Mouse (Mus musculus): ENCODE measurements around the gene Ttc29.

The Ttc29 gene

GRCm38 (mm10) chr8:78426875-78427768 lies 214.0 kb downstream of the Ttc29 start:
- no peak for DNase-seq

DNA sequence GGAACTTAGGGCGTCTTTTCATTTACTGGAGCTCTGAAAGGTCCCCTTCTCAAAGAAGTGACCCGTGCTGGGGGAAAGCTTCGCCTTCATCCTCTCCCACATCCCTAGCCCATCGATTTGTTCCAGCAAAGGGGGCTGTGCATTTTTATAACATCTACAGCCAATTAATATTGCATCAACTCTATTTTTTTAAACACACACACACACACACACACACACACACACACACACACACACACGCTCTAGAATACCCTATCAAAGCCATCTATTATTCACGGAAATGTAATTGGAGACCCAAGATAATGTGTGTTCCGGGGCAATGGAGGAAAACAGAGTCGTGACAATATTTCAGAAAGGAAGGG lies 214.7 kb downstream of the Ttc29 start:
- DNase-seq: no peak

- no peak for DNase-seq
These were observed 215.1 kb downstream of the Ttc29 start for GRCm38 (mm10) chr8:78428148-78428547.

DNA sequence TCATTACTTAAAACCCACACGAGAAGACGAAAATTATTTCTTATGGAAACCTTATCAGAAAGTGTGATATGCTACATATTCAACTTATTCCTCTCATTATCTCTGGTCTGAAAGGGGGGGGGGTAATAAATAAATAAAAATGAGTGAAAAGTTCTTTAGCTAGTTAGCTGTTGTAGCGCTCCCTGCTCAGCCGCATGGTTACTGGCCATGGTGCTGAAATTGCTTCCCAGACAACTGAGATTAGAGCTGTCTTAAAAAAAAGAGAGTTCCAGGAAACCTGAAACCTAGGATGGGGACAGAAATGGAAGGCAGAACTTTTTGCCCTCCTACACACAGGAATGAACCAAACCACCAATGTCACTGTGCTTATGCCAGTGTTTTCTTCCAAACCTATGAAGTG lies 218.3 kb downstream of the Ttc29 start:
- DNase-seq: no peak

GRCm38 (mm10) chr8:78432451-78432850 lies 219.4 kb downstream of the Ttc29 start:
- DNase-seq: no peak

DNA sequence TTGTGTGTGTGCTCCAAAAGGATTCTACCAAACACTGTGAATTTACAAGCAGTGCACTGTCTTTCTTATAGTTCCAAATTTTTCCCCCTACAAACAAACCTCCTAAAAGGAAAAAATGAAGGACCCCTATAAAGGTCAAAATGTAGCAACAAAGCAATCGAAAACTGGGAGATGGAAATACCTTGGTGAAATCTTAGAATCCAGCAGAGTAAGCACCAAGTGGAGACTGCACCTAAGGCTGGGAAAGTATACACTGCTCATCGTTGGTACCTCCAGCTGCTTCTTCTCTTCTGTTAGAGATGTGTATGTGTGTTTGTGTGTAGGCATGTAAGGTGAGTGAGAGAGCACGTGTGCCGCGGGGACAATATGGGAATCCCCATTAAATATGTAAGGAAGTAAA lies 220.2 kb downstream of the Ttc29 start:
- DNase-seq: no peak

- DNase-seq: no peak
These were observed 221.2 kb downstream of the Ttc29 start for GRCm38 (mm10) chr8:78434340-78434739.

DNA sequence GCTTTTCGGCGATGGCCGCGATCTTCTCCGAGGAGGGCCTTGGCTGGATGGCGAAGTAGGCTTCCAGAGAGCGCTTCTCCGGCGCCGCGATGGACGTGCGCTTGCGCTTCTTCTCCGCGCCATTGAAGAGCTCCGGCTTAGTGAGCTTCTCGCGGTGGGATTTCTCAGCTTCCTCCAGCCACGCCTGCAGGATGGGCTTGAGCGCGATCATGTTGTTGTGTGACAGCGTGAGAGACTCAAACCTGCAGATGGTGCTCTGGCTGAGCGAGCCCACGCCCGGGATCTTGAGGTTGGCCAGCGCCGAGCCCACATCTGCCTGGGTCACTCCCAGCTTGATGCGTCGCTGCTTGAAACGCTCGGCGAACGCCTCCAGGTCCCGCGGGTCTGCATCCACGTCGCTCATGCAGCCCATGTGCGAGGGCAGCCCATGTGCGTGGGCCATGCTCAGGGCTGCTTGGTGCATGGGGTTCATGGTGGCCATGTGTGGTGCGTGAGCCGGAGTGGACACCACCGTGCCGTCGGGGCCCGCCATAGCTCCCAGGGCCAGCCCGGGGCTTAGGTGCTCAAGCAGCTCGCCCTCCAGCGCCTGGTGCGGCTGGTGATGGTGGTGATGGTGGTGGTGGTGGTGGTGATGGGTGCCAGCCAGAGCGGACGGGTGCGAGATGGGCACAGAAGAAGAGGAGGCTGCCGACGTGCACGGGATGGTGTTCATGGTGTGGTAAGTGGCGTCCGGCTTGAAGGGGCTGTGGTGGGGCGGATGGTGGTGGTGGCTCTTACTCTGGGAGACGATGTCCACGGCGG lies 221.9 kb downstream of the Ttc29 start:
- DNase-seq: no peak

- DNase-seq: no peak
These were observed 222.5 kb downstream of the Ttc29 start for GRCm38 (mm10) chr8:78435624-78435960.

DNA sequence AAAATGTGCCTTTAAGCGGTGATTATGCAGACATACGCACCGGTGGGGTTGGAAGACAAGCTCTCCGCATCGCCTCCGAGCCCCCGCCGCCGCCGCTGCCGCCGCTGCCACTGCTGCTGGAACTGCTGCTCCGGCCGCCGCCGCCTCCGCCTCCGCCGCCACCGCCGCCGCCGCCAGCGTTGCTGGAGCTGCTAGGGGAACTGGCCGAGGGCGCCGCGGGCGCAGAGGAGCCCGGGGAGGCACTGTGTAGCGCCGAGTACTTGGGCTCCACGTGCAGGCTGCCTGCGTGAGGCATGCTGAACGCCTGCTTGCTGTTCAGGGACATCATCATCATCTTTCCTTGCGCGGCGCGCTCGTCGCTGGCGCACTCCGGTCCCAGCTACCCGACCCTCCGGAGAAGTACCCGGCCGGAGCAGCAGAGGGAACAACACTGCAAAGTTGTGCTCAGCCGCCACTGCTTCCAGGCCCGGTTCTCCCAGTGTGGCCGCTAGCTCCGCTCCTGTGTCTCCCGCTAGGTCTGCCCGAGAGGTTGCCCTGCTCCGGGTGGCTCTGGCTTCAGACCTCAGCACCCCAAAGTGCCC lies 223.1 kb downstream of the Ttc29 start, which contains the start of gene Pou4f2:
Gene Pou4f2, minus strand, starts transcription at position 575 of the 581 bp plus-strand sequence.
- no peak for DNase-seq

- no peak for DNase-seq
These were observed 223.6 kb downstream of the Ttc29 start for GRCm38 (mm10) chr8:78436661-78437060.

DNA sequence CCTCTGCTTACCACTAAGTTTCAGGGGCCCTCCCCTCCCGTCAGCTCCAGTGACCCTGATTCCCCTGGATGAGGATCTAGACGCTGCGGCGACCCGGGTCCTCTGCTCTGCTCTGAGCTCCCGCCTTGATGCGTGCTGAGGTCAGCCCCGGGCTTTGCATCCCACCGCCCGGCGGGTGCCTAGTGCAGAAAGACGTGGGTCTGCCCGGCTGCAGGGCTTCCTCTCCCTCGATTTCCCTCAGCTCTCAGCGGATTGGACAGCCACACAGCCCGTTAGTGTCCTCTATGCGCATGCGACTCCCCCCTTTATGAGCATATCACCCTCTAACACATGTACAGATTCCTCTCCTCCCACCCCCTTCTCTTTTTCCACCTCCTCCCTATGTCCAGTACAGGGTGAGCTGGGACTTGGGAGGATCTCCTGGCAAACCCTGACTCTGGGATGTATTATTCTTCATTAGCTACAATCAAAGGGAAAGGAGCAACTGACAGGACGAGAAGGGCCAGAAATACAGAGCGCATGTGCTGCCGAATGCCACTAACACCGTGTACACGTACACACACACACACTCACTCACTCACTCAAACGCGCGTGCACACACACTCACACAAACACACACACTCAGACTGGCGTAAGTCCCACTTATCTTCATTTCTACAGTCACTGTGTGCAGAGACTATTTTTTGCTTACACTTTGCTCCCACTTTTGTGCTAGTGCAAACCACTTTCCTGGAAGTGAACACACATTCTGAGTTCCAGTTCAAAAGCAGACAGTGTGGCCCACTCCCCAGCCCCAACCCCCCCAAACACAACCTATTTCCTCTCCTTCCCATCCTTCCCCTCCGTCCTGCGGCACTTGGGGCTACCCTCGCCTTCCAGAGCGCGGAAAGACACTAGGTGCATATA lies 224.3 kb downstream of the Ttc29 start:
- no peak for DNase-seq

GRCm38 (mm10) chr8:78438121-78438520 lies 225.0 kb downstream of the Ttc29 start:
- DNase-seq: no peak

DNA sequence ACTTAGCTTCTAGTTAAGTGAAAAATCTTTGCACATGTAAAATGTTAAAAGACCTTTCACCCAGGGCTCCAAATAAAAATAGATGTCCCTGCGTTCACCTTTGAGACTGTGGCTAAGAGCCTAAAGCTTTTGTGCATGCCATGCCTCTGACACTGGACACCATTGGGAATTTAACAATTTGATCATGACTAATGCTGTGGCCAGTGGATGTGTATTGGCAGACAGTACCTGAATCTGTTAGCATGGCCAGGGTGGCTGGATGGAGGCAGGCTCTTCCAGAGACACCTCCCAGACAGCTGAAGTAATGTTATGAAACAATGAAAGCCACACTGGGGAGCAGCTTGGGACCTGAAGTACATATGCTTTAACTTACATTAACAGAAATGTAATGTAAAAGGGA lies 229.7 kb downstream of the Ttc29 start:
- DNase-seq: no peak
